Mouse (Mus musculus) spleen, adult 2 months (tissue): ENCODE data around the gene Mettl11b.

Source experiments
- CTCF ChIP-seq: fragments of 200-500 bp; IDR thresholded peaks from 2 replicates; pipeline ENCODE4 v1.5.1; 2011; ENCODE audit warnings: mild to moderate bottlenecking, inconsistent platforms; ENCODE audit not compliant: insufficient read depth, insufficient read length, insufficient replicate concordance; ENCODE audit errors: extremely low read depth
- POLR2A ChIP-seq: fragments of 200-500 bp; IDR thresholded peaks from 2 replicates; pipeline ENCODE4 v1.6.1; 2011; ENCODE audit warnings: low read depth, low read length, inconsistent platforms

- TF ChIP-seq POLR2A (no peak), CTCF (no peak)
These were observed 16.4 kb downstream of the Mettl11b start for GRCm38 (mm10) chr1:163708618-163709017.
